Mouse (Mus musculus) stomach, embryonic 16.5 days (tissue): ENCODE measurements around the gene Olfr715. TPM values are rescaled to one million over a fixed set of nuclear protein-coding genes. Genes with fewer than 3 reads are reported as not detected.
"Not testable (repeated sequence)": the region's sequence is repeated elsewhere in the genome, so short reads cannot be mapped to it uniquely, and the experiment has no call there.

Source experiments
- ATAC-seq: fragments of 200-750 bp; cut with Nextera tagmentation; 2 replicates; pipeline ENCODE4 v1.8.0; 2017; ENCODE audit warnings: moderate number of reproducible peaks, moderate TSS enrichment; ENCODE audit not compliant: insufficient read depth, low FRiP score
- H3K27ac ChIP-seq: fragments of 300-500 bp; sonication (generic); 2 replicates; pipeline ENCODE4 v1.5.1; 2014; ENCODE audit warnings: low read length
- H3K27me3 ChIP-seq: fragments of 300-500 bp; sonication (generic); 2 replicates; pipeline ENCODE4 v1.6.1; 2014; ENCODE audit warnings: low read length, control low read depth, mixed read lengths; ENCODE audit not compliant: control insufficient read depth, insufficient read depth
- H3K36me3 ChIP-seq: fragments of 300-500 bp; sonication (generic); 2 replicates; pipeline ENCODE4 v1.6.1; 2014; ENCODE audit warnings: low read length; ENCODE audit not compliant: control insufficient read depth, insufficient read depth
- H3K4me1 ChIP-seq: fragments of 300-500 bp; sonication (generic); 2 replicates; pipeline ENCODE4 v1.6.1; 2014; ENCODE audit warnings: low read length, control low read depth, mixed read lengths; ENCODE audit not compliant: control insufficient read depth, insufficient read depth
- H3K4me2 ChIP-seq: fragments of 300-500 bp; sonication (generic); 2 replicates; pipeline ENCODE4 v1.6.1; 2014; ENCODE audit warnings: low read depth, low read length, mixed read lengths
- H3K4me3 ChIP-seq: fragments of 300-500 bp; sonication (generic); replicated peaks from 2 replicates; pipeline ENCODE4 v1.5.1; 2014; ENCODE audit warnings: mild to moderate bottlenecking, low read length
- H3K9ac ChIP-seq: fragments of 300-500 bp; sonication (generic); 2 replicates; pipeline ENCODE4 v1.6.1; 2014; ENCODE audit warnings: low read length
- H3K9me3 ChIP-seq: fragments of 300-500 bp; sonication (generic); replicated peaks from 2 replicates; pipeline ENCODE4 v1.6.1; 2016; ENCODE audit warnings: low read length, control low read depth; ENCODE audit not compliant: control insufficient read depth
- WGBS: fragments of 180-500 bp; shearing (Covaris S2); extraction: QIAGEN DNeasy Blood & Tissue Kit; methylation state at CpG from one replicate; pipeline ENCODE4 v1.1.7; 2014; 5-methylcytosine and 5-hydroxymethylcytosine counted together
- polyA plus RNA-seq: library from polyadenylated mRNA; unstranded; fragments of >200 nt; fragmentation: Nextera tagmentation; extraction: Ambion mirVana; gene quantifications from 2 replicates; pipeline ENCODE4 v1.2.1, GENCODE M21; 2015

Gene Olfr715
- polyA plus RNA-seq, result not detected in 2 replicates

DNA sequence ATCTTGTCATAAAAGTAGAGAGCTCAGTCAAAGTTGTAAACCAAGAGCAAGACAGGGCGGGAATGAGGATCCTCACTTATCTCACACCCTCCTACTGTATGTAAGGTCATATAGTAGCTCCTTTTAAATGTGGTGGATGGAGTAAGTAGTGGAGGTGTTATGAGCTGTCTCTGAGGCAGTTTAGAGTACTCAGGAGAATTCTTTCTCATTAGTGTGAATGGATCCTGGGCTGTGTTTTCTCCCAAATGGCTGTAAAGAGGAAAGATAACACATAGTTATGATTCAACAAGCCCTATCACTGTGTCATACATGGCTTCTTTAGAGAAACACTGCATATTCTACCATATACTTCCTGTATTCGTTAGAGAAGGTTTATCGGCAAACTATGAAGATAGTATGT lies at the start of gene Olfr715:
Gene Olfr715 (minus strand): TSS at position 101 of the 400 bp plus-strand sequence.
- not testable (repeated sequence) for H3K4me3 ChIP-seq, H3K4me2 ChIP-seq
- 87% methylated on average over 2 of the region's 3 CpGs for WGBS

DNA sequence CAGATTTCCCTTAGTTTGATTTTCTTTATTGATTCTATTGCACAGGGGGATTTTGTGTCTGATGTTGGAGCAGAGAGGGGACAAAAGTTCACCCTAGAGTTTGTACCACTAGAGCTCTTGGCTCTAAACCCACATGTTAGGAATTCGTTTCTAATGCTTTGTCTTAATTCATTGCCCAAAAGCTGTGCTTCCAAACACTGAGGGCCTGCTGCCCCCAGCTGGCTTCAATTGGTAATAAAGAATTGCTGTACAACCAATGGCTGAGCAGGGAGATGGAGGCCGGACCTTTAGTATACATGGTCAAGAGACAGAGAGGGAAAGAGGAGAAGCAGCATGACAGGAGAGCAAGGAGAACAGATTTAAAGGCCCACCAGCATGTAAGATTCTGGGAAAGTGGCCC lies 49.5 kb upstream of the Olfr715 start:
- Histone ChIP-seq H3K36me3 (no peaks in the 10 kb centered on the region), H3K4me2 (no peak overlapping the region), H3K27ac (no peak overlapping the region), H3K9ac (no peak overlapping the region), H3K9me3 (no peaks in the 10 kb centered on the region), H3K27me3 (no peaks in the 10 kb centered on the region), H3K4me3 (no peak overlapping the region), H3K4me1 (no peaks in the 10 kb centered on the region)
- 42% methylated on average over 2 of the region's 2 CpGs for WGBS
- ATAC-seq, result no peak

More for the DNA sequence above, at the start of gene Olfr715:
- H3K9me3 ChIP-seq, H3K36me3 ChIP-seq, H3K27me3 ChIP-seq, H3K4me1 ChIP-seq, ATAC-seq, H3K9ac ChIP-seq, H3K27ac ChIP-seq: not testable (repeated sequence)

DNA sequence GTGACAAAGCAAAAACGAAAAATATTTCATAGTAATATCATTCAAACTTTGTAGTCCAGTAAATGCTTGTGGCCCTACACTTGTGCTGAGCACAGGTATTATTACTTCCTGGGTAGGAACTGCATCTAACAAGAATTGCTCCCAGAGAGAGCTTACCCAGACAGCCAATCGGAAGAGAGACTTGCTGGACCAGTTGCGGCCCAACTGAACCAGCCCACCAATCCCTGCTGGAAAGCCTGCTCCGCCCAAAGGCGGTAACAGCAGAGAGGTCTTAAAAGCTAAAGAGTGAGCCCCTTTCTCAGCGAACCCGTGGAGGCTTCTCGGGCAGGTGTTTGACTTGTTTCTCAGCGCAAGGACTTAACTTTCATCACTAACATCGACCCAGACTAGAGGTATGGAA lies 35.8 kb upstream of the Olfr715 start, which contains the start of gene Nlrp14:
Gene Nlrp14 (plus strand): TSS at position 301 of the 400 bp plus-strand sequence.
- no peak for ATAC-seq

DNA sequence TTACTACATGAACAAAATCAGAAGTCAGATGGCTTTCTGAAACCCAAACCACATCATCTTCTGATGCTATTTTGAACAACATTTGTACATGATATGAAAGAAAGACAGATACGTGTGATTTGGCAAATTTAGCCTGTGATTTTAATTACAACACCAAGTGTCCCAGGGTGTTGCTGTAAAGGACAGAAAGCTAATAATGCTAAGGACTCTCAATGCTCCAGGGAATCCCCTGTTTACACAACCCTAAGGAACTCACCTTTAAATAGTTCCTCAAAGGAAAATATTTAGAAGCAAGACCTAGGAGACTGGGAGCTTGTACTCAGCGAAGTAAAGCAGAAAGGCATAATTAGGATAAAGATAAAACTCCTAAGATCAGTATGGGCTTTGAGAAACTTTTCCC lies 7.1 kb upstream of the Olfr715 start, which contains the start of gene Olfr716:
Gene Olfr716 (plus strand): TSS at position 301 of the 400 bp plus-strand sequence.
- H3K27ac ChIP-seq, H3K4me2 ChIP-seq, H3K9ac ChIP-seq, ATAC-seq, H3K36me3 ChIP-seq, H3K27me3 ChIP-seq, H3K9me3 ChIP-seq, H3K4me3 ChIP-seq, H3K4me1 ChIP-seq: not testable (repeated sequence)
- 65% methylated on average over 2 of the region's 2 CpGs for WGBS

More for the DNA sequence above, 35.8 kb upstream of the Olfr715 start, which contains the start of gene Nlrp14:
- Histone ChIP-seq H3K4me1 (no peaks in the 10 kb centered on the region), H3K27ac (no peak within 1 kb of the TSS), H3K36me3 (no peaks in the 10 kb centered on the region), H3K9me3 (no peaks in the 10 kb centered on the region), H3K27me3 (no peaks in the 10 kb centered on the region), H3K4me2 (no peak within 1 kb of the TSS), H3K4me3 (no peak within 1 kb of the TSS), H3K9ac (no peak within 1 kb of the TSS)
- WGBS, result 74% methylated on average over 10 of the region's 10 CpGs

DNA sequence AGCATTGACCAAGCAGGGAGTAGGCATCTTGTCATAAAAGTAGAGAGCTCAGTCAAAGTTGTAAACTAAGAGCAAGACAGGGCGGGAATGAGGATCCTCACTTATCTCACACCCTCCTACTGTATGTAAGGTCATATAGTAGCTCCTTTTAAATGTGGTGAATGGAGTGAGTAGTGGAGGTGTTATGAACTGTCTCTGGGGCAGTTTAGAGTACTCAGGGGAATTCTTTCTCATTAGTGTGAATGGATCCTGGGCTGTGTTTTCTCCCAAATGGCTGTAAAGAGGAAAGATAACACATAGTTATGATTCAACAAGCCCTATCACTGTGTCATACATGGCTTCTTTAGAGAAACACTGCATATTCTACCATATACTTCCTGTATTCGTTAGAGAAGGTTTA lies 20.6 kb downstream of the Olfr715 start, which contains the start of gene Olfr715b:
Gene Olfr715b (minus strand): TSS at position 101 of the 400 bp plus-strand sequence.
- 84% methylated on average over 1 of the region's 2 CpGs for WGBS
- not testable (repeated sequence) for H3K27me3 ChIP-seq, H3K9me3 ChIP-seq, H3K36me3 ChIP-seq, H3K9ac ChIP-seq, H3K27ac ChIP-seq, H3K4me1 ChIP-seq, ATAC-seq, H3K4me3 ChIP-seq, H3K4me2 ChIP-seq

DNA sequence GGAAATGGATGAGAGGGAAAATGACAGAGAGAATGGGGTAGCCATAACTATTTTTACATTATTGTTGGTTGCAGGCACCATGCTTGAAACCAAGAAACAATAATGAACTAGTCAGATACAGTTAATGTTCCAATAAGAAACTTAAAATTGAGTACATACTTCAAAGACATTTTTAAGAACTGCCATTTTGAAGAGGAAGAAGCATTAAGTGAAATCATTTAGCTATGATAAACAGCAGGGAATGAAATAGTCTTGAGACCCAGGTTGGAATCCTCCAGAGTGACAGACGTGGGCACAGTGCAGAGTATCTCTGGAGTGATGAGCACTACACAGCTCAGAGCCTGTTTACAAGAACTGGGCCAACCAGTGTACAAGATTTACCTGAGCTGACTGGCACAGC lies 38.0 kb downstream of the Olfr715 start, which contains the start of gene Olfr17:
Gene Olfr17 (plus strand): TSS at position 301 of the 400 bp plus-strand sequence.
- H3K27me3 ChIP-seq, result no peaks in the 10 kb centered on the region
- 48% methylated on average over 1 of the region's 1 CpGs for WGBS
- no peak for ATAC-seq

More for the DNA sequence above, 38.0 kb downstream of the Olfr715 start, which contains the start of gene Olfr17:
- Histone ChIP-seq H3K36me3 (no peaks in the 10 kb centered on the region), H3K4me3 (no peak within 1 kb of the TSS), H3K9me3 (no peaks in the 10 kb centered on the region), H3K9ac (no peak within 1 kb of the TSS), H3K4me1 (no peaks in the 10 kb centered on the region), H3K27ac (no peak within 1 kb of the TSS), H3K4me2 (no peak within 1 kb of the TSS)

Other genes starting within 250 kb of the Olfr715 start
- gene Olfr706, start 242.9 kb downstream of the Olfr715 start, polyA plus RNA-seq, result not detected in 2 replicates
- gene Olfr707, start 229.8 kb downstream of the Olfr715 start, polyA plus RNA-seq, result not detected in 2 replicates
- not detected in 2 replicates for gene Olfr1532-ps1, start 223.1 kb downstream of the Olfr715 start, polyA plus RNA-seq
- not detected in 2 replicates for gene Olfr709-ps1, start 198.9 kb downstream of the Olfr715 start, polyA plus RNA-seq
- not detected in 2 replicates for gene Olfr710, start 182.8 kb downstream of the Olfr715 start, polyA plus RNA-seq
- gene Olfr6, start 167.1 kb downstream of the Olfr715 start, polyA plus RNA-seq, result not detected in 2 replicates
- gene Olfr711, start 155.6 kb downstream of the Olfr715 start, polyA plus RNA-seq, result not detected in 2 replicates
- gene Olfr2, start 125.0 kb downstream of the Olfr715 start, polyA plus RNA-seq, result not detected in 2 replicates
- not detected in 2 replicates for gene Olfr713, start 99.9 kb downstream of the Olfr715 start, polyA plus RNA-seq
- gene Olfr714, start 60.1 kb downstream of the Olfr715 start, polyA plus RNA-seq, result not detected in 2 replicates
- not detected in 2 replicates for gene Olfr17, start 37.9 kb downstream of the Olfr715 start, polyA plus RNA-seq
- gene Olfr715b, start 20.7 kb downstream of the Olfr715 start, polyA plus RNA-seq, result not detected in 2 replicates
- not detected in 2 replicates for gene Olfr716, start 7.2 kb upstream of the Olfr715 start, polyA plus RNA-seq
- gene Nlrp14, start 35.9 kb upstream of the Olfr715 start, polyA plus RNA-seq, result not detected in 2 replicates
- gene Rbmxl2, start 78.4 kb upstream of the Olfr715 start, polyA plus RNA-seq, result not detected in 2 replicates
- gene Syt9, start 239.6 kb upstream of the Olfr715 start, polyA plus RNA-seq, result 1.9 and 2.3 TPM in 2 replicates